Mouse (Mus musculus) limb, embryonic 11.5 days (tissue): ENCODE measurements around the gene Rcor1. TPM values are rescaled to one million over a fixed set of nuclear protein-coding genes. Genes with fewer than 3 reads are reported as not detected.

Experiments
- ATAC-seq: fragments of 200-750 bp; cut with Nextera tagmentation; 2 replicates; pipeline ENCODE4 v1.8.0; 2017; ENCODE audit warnings: low read depth; ENCODE audit not compliant: insufficient number of reproducible peaks, low FRiP score, low TSS enrichment
- DNase-seq: peaks from one replicate; pipeline ENCODE4 v3.0.0-alpha.2; 2015; ENCODE audit warnings: low spot score
- H3K27ac ChIP-seq: fragments of 300-500 bp; sonication (generic); replicated peaks from 2 replicates; pipeline ENCODE4 v1.5.1; 2014; ENCODE audit warnings: low read depth, mild to moderate bottlenecking, low read length
- H3K27me3 ChIP-seq: fragments of 300-500 bp; sonication (generic); 2 replicates; pipeline ENCODE4 v1.6.1; 2014; ENCODE audit warnings: mild to moderate bottlenecking, low read length, mixed read lengths; ENCODE audit not compliant: control insufficient read depth, insufficient read depth
- H3K36me3 ChIP-seq: fragments of 300-500 bp; sonication (generic); 2 replicates; pipeline ENCODE4 v1.6.1; 2014; ENCODE audit warnings: mild to moderate bottlenecking, low read length, moderate library complexity, mixed read lengths; ENCODE audit not compliant: control insufficient read depth, insufficient read depth
- H3K4me1 ChIP-seq: fragments of 300-500 bp; sonication (generic); 2 replicates; pipeline ENCODE4 v1.6.1; 2014; ENCODE audit warnings: low read length, mixed read lengths; ENCODE audit not compliant: control insufficient read depth, insufficient read depth
- H3K4me2 ChIP-seq: fragments of 300-500 bp; sonication (generic); 2 replicates; pipeline ENCODE4 v1.6.1; 2014; ENCODE audit warnings: low read depth, mild to moderate bottlenecking, moderate library complexity; ENCODE audit not compliant: severe bottlenecking
- H3K4me3 ChIP-seq: fragments of 300-500 bp; sonication (generic); 2 replicates; pipeline ENCODE4 v1.5.1; 2014; ENCODE audit warnings: low read depth, low read length
- H3K9ac ChIP-seq: fragments of 300-500 bp; sonication (generic); 2 replicates; pipeline ENCODE4 v1.6.1; 2014; ENCODE audit warnings: mild to moderate bottlenecking, low read length
- H3K9me3 ChIP-seq: fragments of 300-500 bp; sonication (generic); 2 replicates; pipeline ENCODE4 v1.6.1; 2016; ENCODE audit warnings: low read length; ENCODE audit not compliant: control insufficient read depth
- WGBS: fragments of 180-500 bp; shearing (Covaris S2); extraction: QIAGEN DNeasy Blood & Tissue Kit; methylation state at CpG from one replicate; pipeline ENCODE4 v1.1.7; 2014; 5-methylcytosine and 5-hydroxymethylcytosine counted together
- polyA plus RNA-seq: library from polyadenylated mRNA; unstranded; fragments of >200 nt; fragmentation: Nextera tagmentation; extraction: Ambion mirVana; gene quantifications from 2 replicates; pipeline ENCODE4 v1.2.1, GENCODE M21; 2014

Gene Rcor1
- polyA plus RNA-seq, 1 experiment from 2014 or later = 15.1 TPM

DNA sequence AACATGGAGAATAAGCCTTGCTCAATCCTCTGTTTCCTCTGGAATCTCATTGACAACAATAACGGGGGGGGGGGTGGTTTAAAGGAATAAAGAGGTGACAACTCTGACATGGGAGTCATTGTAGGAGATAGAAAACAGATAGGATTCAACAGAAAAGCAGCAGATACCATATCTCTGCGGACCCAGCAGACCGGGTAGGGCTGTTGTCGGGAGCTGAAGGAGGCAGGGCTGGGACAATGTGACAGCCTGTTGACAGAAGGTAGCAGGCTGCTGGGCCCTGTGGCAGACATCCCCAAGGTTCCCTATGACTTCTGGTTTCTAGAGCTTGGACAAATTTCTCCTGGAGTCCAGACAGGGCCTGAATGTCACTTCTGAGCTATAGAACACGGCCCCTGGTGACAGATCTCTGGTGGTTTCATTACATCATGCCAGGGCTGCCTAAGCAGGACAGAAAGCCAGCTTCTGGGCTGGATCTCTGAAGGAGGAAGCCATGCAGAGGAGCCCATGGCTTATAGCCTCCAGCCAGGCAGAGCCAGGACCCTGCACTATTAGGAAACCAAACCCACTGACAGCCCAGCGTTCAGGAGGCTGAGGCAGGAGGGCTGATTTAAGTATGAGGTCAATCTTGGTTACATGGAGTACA is 29.4 kb upstream of the Rcor1 start:
- 0 out of 2 replicates have a peak, but pooled peaks cover 4% of the 10 kb centered on the region for H3K4me1 ChIP-seq
- H3K9ac ChIP-seq = no peak overlapping the region
- no peak for DNase-seq
- no peak overlapping the region for H3K27ac ChIP-seq
- no peak for ATAC-seq
- no peak overlapping the region for H3K4me2 ChIP-seq
- no peaks in the 10 kb centered on the region for H3K36me3 ChIP-seq
- WGBS = 80% methylated on average over 6 of the region's 6 CpGs
- H3K9me3 ChIP-seq = no peaks in the 10 kb centered on the region
- no peak overlapping the region for H3K4me3 ChIP-seq
- H3K27me3 ChIP-seq = no peaks in the 10 kb centered on the region

DNA sequence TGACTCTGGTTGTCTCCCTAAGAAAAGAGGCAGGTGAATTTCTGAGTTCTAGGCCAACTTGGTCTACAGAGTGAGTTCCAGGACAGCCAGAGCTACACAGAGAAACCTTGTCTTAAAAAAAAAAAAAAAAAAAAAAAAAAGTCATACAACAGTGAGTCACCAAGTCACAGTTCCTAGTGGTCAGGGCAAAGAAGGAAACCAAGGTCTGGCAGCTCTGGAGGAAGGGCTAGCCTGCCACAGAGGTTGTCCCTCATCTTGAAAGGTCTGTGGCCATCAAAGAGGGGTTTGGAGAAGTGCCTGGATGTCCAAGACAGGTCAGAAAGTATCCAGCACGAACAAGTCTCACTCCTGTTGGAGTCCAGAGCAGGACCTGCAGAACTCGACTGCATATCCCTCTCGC is 22.3 kb upstream of the Rcor1 start:
- Histone ChIP-seq H3K4me3 (no peak overlapping the region), H3K4me1 (no peaks in the 10 kb centered on the region), H3K27ac (no peak overlapping the region), H3K9ac (no peak overlapping the region), H3K9me3 (no peaks in the 10 kb centered on the region), H3K27me3 (no peaks in the 10 kb centered on the region), H3K36me3 (no peaks in the 10 kb centered on the region), H3K4me2 (no peak overlapping the region)
- WGBS = 80% methylated on average over 3 of the region's 3 CpGs
- DNase-seq (no peak), ATAC-seq (no peak)

DNA sequence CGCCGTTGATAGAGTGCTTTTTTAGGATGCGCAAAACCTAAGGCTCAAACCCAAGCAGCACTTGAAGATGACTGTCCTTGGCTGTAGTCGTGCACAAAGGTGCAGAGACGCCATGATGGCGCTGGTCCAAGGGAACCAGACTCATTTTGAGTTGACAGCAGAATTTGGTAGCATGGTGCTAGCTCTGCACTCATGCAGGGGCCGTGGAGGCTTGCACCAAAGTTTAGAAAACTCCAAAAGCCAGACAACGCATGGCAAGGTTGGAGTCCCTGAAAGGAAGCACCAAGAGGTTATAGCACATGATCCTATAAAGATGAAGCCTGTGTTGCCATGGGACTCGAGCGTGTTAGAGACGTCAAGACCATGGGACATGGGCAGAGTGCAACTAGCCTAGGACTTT is 21.1 kb upstream of the Rcor1 start:
- Histone ChIP-seq H3K4me2 (no peak overlapping the region), H3K9me3 (no peaks in the 10 kb centered on the region), H3K4me3 (no peak overlapping the region), H3K36me3 (no peaks in the 10 kb centered on the region), H3K9ac (no peak overlapping the region), H3K27ac (no peak overlapping the region), H3K27me3 (no peaks in the 10 kb centered on the region), H3K4me1 (no peaks in the 10 kb centered on the region)
- 92% methylated on average over 11 of the region's 11 CpGs for WGBS
- ATAC-seq (no peak), DNase-seq (no peak)

DNA sequence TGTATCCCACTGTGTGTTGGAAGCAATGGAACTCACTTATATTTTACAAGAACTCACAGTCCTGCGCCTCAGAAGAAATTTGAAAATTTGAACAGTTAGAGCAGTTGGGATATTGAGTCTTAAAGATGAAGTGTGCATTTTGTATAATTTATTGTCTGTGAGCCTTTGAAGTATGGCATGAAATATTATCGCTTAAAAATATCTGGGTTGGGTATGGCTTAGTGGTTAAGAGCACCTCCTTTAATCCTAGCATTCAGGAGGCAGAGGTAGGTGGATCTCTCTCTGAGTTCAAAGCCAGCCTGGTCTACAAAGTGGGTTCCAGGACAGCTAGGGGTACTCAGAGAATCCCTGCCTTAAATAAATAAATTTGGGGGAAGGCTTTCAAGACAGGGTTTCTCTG is 20.1 kb upstream of the Rcor1 start:
- H3K27me3 ChIP-seq = no peaks in the 10 kb centered on the region
- no peak overlapping the region for H3K9ac ChIP-seq
- H3K9me3 ChIP-seq = no peaks in the 10 kb centered on the region
- DNase-seq (no peak), ATAC-seq (no peak)
- H3K4me2 ChIP-seq = no peak overlapping the region
- no peaks in the 10 kb centered on the region for H3K36me3 ChIP-seq
- H3K4me1 ChIP-seq = no peaks in the 10 kb centered on the region
- 88% methylated on average over 2 of the region's 2 CpGs for WGBS
- no peak overlapping the region for H3K27ac ChIP-seq
- H3K4me3 ChIP-seq = no peak overlapping the region

DNA sequence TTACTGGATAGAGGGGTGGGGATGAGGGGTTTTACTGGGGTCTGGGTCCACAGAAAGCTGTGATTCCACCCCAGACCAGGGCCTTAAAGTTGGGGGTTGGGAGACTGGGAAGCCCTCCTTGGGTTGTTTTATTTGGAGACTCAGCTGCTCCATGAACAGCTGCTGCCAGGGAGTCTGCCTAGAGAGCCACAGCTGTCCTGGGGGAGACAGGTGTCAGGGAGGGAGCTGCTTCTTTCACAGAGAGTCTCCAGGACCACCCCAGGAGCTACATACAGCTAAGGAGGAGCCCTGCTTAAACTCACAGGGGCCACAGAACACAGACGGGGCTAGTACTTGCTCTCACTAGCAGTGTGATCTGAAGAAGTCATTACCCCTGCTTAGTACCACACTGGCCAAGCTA is 18.0 kb upstream of the Rcor1 start:
- H3K9me3 ChIP-seq = no peaks in the 10 kb centered on the region
- no peak overlapping the region for H3K27ac ChIP-seq
- H3K9ac ChIP-seq = no peak overlapping the region
- WGBS = 13% methylated on average over 1 of the region's 1 CpGs
- no peaks in the 10 kb centered on the region for H3K27me3 ChIP-seq
- no peak overlapping the region for H3K4me2 ChIP-seq
- no peak for DNase-seq
- H3K36me3 ChIP-seq = no peaks in the 10 kb centered on the region
- 0 out of 2 replicates have a peak, but pooled peaks have one; percentile 31 for ATAC-seq
- no peaks in the 10 kb centered on the region for H3K4me1 ChIP-seq
- H3K4me3 ChIP-seq = no peak overlapping the region

DNA sequence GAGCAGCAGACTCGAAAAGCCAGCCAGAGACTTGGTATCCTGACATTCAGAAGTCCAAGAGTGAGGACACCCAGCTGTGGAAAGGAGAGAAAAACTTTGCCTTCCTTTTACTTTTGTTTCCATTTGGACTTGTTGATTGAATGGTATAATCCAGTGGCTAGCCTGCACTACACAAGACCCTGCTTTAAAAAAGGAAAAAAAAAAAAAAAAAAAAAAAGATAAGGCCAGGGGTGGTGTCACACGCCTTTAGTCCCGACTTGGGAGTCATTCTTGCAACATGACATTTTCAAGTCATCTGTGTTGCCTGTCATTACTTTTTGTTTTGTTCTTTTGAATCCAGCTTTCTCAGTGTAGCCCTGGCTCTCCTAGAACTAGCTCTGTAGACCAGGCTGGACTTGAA is 17.6 kb upstream of the Rcor1 start:
- DNase-seq = no peak
- no peak overlapping the region for H3K4me2 ChIP-seq
- 56% methylated on average over 3 of the region's 3 CpGs for WGBS
- H3K36me3 ChIP-seq = no peaks in the 10 kb centered on the region
- no peaks in the 10 kb centered on the region for H3K9me3 ChIP-seq
- no peak overlapping the region for H3K4me3 ChIP-seq
- H3K27ac ChIP-seq = no peak overlapping the region
- no peaks in the 10 kb centered on the region for H3K27me3 ChIP-seq
- no peaks in the 10 kb centered on the region for H3K4me1 ChIP-seq
- ATAC-seq = no peak
- H3K9ac ChIP-seq = no peak overlapping the region

DNA sequence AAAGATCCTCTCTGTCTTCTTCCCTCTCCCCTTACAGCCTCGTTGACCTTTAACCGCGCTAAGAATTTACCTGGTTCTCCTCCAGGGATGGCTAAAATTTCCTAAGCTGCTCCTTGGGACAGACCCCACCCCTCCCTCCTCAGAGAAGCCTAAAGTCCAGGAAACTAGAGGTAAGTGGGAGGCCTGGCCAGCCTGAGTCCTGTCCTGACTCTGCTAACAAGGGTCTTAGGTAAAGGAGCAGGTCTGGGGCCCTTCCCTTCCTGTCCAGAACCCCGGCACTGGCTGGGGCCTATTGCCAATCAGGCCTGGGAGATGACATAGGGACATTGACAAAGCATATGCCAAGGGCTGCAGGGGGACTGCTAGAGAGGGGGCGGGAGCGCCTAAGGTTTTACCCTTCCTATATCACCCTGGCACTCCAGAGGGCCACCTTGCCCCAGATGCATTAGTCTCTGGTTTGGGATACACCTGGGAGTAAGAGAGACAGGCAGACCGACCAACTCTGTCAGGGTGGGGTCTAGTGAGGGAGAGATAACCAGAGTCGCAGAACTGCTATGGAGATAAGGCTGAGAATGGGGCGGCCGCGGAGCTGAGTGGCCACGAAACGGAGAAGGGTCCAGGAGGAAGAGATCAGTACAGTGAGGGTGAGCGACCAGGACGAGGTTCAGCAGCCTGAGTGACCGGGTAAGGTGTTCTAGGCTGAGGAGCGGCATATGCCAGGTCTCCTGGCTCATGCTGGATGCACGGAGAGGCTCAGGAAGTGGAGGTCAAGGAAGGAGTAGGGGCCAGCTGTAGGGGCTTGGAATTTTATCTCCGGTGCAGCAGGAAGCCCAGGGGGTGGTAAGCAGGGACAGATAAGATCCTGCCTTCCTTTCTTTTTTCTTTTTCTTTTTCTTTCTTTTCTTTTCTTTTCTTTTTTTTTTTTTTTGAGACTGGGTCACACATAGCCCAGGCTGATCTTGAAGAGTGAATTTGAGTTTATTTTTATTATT is 10.7 kb upstream of the Rcor1 start:
- H3K4me2 ChIP-seq = no peak overlapping the region
- ATAC-seq (0 out of 2 replicates have a peak, but pooled peaks have one; percentile 26), DNase-seq (no peak)
- no peak overlapping the region for H3K4me3 ChIP-seq
- H3K9me3 ChIP-seq = no peaks in the 10 kb centered on the region
- H3K9ac ChIP-seq = no peak overlapping the region
- no peaks in the 10 kb centered on the region; the same call in 1 of the 2 replicates for H3K4me1 ChIP-seq
- 60% methylated on average over 19 of the region's 19 CpGs for WGBS
- H3K36me3 ChIP-seq = no peaks in the 10 kb centered on the region
- no peaks in the 10 kb centered on the region for H3K27me3 ChIP-seq
- no peak overlapping the region for H3K27ac ChIP-seq

DNA sequence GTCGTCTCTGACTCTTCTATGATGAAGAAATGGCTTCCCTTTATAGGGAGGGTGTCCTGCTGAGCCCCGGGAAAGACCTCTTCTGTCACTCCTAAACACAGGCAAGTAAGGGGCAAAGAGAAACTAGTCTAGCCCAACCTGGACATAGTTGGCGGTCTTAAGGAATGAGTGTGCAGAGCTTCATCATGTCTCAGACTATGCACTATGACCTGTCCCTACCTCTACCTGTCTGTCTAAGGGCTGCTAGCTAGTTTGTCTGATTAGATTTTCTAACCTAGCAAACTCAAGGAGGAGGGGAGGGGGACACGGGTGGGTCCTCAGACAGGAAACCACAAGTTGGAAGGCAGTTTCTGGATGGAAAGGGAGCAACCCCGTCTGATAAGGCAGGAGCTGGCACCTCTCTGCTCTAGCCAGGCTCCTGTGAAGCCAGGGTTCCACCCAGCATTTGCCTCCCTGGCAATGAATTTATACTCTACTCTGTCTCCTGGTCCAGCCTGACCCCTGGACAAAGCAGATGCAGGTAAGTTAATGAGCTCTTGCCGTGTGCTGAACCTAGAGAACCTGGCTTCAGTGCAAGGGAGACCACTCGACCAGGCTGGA is 9.8 kb upstream of the Rcor1 start:
- H3K4me2 ChIP-seq = no peak overlapping the region

More for the DNA sequence above, 9.8 kb upstream of the Rcor1 start:
- ATAC-seq (no peak), DNase-seq (no peak)
- H3K9me3 ChIP-seq = no peaks in the 10 kb centered on the region
- H3K27ac ChIP-seq = no peak overlapping the region
- no peak overlapping the region for H3K9ac ChIP-seq
- no peaks in the 10 kb centered on the region; the same call in 1 of the 2 replicates for H3K4me1 ChIP-seq
- H3K4me3 ChIP-seq = no peak overlapping the region
- no peaks in the 10 kb centered on the region for H3K27me3 ChIP-seq
- H3K36me3 ChIP-seq = no peaks in the 10 kb centered on the region
- 70% methylated on average over 7 of the region's 7 CpGs for WGBS
